Mouse (Mus musculus): ENCODE results near the gene Pfkfb4. TPM values are rescaled to one million over a fixed set of nuclear protein-coding genes. Genes with fewer than 3 reads are reported as not detected.

The Pfkfb4 gene
- polyA plus RNA-seq, 1 experiment = 4.4 TPM

DNA sequence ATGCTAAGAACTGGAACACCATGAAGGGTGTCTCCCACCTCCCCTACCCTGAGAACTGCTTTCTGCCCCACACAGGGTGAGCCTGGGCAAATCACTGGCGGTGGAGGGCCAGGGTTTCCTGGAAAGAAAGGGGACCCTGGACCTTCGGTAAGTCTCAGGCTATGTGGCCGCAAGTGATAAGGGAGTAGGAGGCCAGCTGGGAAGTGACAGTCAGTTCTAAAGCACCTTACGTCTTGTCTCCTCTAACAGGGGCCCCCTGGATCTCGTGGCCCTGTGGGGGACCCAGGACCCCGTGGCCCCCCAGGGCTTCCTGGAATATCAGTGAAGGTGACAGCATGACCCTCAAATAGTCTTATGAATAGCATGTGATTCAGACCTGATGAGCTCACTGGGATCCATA is 27.2 kb upstream of the Pfkfb4 start:
- Histone ChIP-seq H3K27me3 (ENCODE audit: control insufficient read depth, insufficient read depth, insufficient read length) (no peaks in the 10 kb centered on the region), H3ac (ENCODE audit: control insufficient read depth, insufficient read length) (no peak overlapping the region), H3K4me2 (ENCODE audit: low read depth) (no peak overlapping the region), H3K4me3 (no peak overlapping the region), H3K79me2 (ENCODE audit: control insufficient read depth, insufficient read depth) (no peaks in the 10 kb centered on the region), H3K36me3 (ENCODE audit: control insufficient read depth, insufficient read depth) (no peaks in the 10 kb centered on the region)
- TF ChIP-seq CEBPB (IDR thresholded peaks at IDR 0.05; ENCODE audit: insufficient read depth, poor library complexity, severe bottlenecking) (no peak), USF1 (IDR thresholded peaks at IDR 0.05; ENCODE audit: low read depth) (no peak), REST (IDR thresholded peaks at IDR 0.05; ENCODE audit: insufficient read depth, insufficient read length) (no peak), SRF (IDR thresholded peaks at IDR 0.05; ENCODE audit: control insufficient read depth, insufficient read length, low read depth) (no peak), E2F4 (IDR thresholded peaks at IDR 0.05; ENCODE audit: insufficient read depth) (no peak), TCF3 (IDR thresholded peaks at IDR 0.05; ENCODE audit: insufficient read length, low read depth) (no peak), POLR2AphosphoS2 (IDR thresholded peaks at IDR 0.05; ENCODE audit: insufficient read length, low read depth) (no peak), MYOD1 (IDR thresholded peaks at IDR 0.05; ENCODE audit: control insufficient read depth in 1 of 3, insufficient read length in 2 of 3, low read depth in 2 of 3) (no peak), MYOG (IDR thresholded peaks at IDR 0.05; ENCODE audit: control insufficient read depth in 1 of 3, insufficient read depth in 1 of 3, insufficient read length in 2 of 3, low read depth in 2 of 3) (no peak), TCF12 (IDR thresholded peaks at IDR 0.05; ENCODE audit: insufficient read depth, poor library complexity, severe bottlenecking) (no peak), POLR2A (IDR thresholded peaks at IDR 0.05; ENCODE audit: insufficient read length, low read depth) (no peak), MAX (IDR thresholded peaks at IDR 0.05; ENCODE audit: low read depth) (no peak)

- no peak for TF ChIP-seq E2F4 (IDR thresholded peaks at IDR 0.05; ENCODE audit: insufficient read depth)
- TF ChIP-seq CEBPB (IDR thresholded peaks at IDR 0.05; ENCODE audit: insufficient read depth, poor library complexity, severe bottlenecking) = no peak
- TF ChIP-seq REST (IDR thresholded peaks at IDR 0.05; ENCODE audit: insufficient read depth, insufficient read length) = no peak
- TF ChIP-seq MAX (IDR thresholded peaks at IDR 0.05; ENCODE audit: low read depth) = no peak
- no peak for TF ChIP-seq TCF12 (IDR thresholded peaks at IDR 0.05; ENCODE audit: insufficient read depth, poor library complexity, severe bottlenecking)
- Histone ChIP-seq H3K79me2 (ENCODE audit: control insufficient read depth, insufficient read depth) (no peaks in the 10 kb centered on the region), H3K36me3 (ENCODE audit: control insufficient read depth, insufficient read depth) (no peaks in the 10 kb centered on the region), H3K27me3 (ENCODE audit: control insufficient read depth, insufficient read depth, insufficient read length) (no peaks in the 10 kb centered on the region), H3K4me2 (ENCODE audit: low read depth) (no peak overlapping the region), H3ac (ENCODE audit: control insufficient read depth, insufficient read length) (no peak overlapping the region), H3K4me3 (no peak overlapping the region)
These were observed 21.0 kb upstream of the Pfkfb4 start for GRCm38 (mm10) chr9:108970623-108971022.

GRCm38 (mm10) chr9:108976483-108976882 is 15.1 kb upstream of the Pfkfb4 start:
- H3ac ChIP-seq (ENCODE audit: control insufficient read depth, insufficient read length) = no peak overlapping the region
- H3K4me2 ChIP-seq (ENCODE audit: low read depth) = no peak overlapping the region
- no peaks in the 10 kb centered on the region for H3K79me2 ChIP-seq (ENCODE audit: control insufficient read depth, insufficient read depth)
- no peaks in the 10 kb centered on the region for H3K36me3 ChIP-seq (ENCODE audit: control insufficient read depth, insufficient read depth)
- no peak overlapping the region for H3K4me3 ChIP-seq
- TF ChIP-seq MYOG (IDR thresholded peaks at IDR 0.05; ENCODE audit: control insufficient read depth in 1 of 3, insufficient read depth in 1 of 3, insufficient read length in 2 of 3, low read depth in 2 of 3) (no peak), TCF3 (IDR thresholded peaks at IDR 0.05; ENCODE audit: insufficient read length, low read depth) (no peak), E2F4 (IDR thresholded peaks at IDR 0.05; ENCODE audit: insufficient read depth) (no peak), MAX (IDR thresholded peaks at IDR 0.05; ENCODE audit: low read depth) (no peak), SRF (IDR thresholded peaks at IDR 0.05; ENCODE audit: control insufficient read depth, insufficient read length, low read depth) (no peak), CEBPB (IDR thresholded peaks at IDR 0.05; ENCODE audit: insufficient read depth, poor library complexity, severe bottlenecking) (no peak), USF1 (IDR thresholded peaks at IDR 0.05; ENCODE audit: low read depth) (no peak), POLR2A (IDR thresholded peaks at IDR 0.05; ENCODE audit: insufficient read length, low read depth) (no peak), TCF12 (IDR thresholded peaks at IDR 0.05; ENCODE audit: insufficient read depth, poor library complexity, severe bottlenecking) (no peak), POLR2AphosphoS2 (IDR thresholded peaks at IDR 0.05; ENCODE audit: insufficient read length, low read depth) (no peak), MYOD1 (IDR thresholded peaks at IDR 0.05; ENCODE audit: control insufficient read depth in 1 of 3, insufficient read length in 2 of 3, low read depth in 2 of 3) (no peak), REST (IDR thresholded peaks at IDR 0.05; ENCODE audit: insufficient read depth, insufficient read length) (no peak)
- no peaks in the 10 kb centered on the region for H3K27me3 ChIP-seq (ENCODE audit: control insufficient read depth, insufficient read depth, insufficient read length)

DNA sequence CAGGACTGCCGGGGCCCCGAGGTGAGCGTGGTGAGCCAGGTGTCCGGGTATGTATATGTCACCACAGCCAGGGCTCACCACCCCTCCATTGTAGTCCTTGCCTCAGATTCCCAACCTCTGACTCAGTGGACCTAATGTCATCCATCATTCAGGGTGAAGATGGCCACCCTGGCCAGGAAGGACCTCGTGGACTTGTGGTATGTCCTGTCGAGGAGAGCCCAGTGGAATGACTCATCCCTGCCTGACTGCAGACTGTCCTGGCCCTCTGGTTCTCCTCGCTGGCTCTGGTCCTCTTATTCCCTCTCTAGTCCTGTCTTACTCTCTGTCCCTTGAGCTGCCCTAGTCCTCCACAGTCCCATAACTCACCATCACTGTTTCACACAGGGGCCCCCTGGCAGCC is 13.6 kb upstream of the Pfkfb4 start:
- Histone ChIP-seq H3K36me3 (ENCODE audit: control insufficient read depth, insufficient read depth) (no peaks in the 10 kb centered on the region), H3K4me2 (ENCODE audit: low read depth) (peak overlapping the region; percentile 42), H3K27me3 (ENCODE audit: control insufficient read depth, insufficient read depth, insufficient read length) (no peaks in the 10 kb centered on the region), H3ac (ENCODE audit: control insufficient read depth, insufficient read length) (no peak overlapping the region), H3K4me3 (no peak overlapping the region), H3K79me2 (ENCODE audit: control insufficient read depth, insufficient read depth) (no peaks in the 10 kb centered on the region)
- no peak for TF ChIP-seq E2F4 (IDR thresholded peaks at IDR 0.05; ENCODE audit: insufficient read depth)
- no peak for TF ChIP-seq MYOD1 (IDR thresholded peaks at IDR 0.05; ENCODE audit: control insufficient read depth in 1 of 3, insufficient read length in 2 of 3, low read depth in 2 of 3)
- TF ChIP-seq TCF3 (IDR thresholded peaks at IDR 0.05; ENCODE audit: insufficient read length, low read depth) = no peak
- no peak for TF ChIP-seq TCF12 (IDR thresholded peaks at IDR 0.05; ENCODE audit: insufficient read depth, poor library complexity, severe bottlenecking)
- no peak for TF ChIP-seq REST (IDR thresholded peaks at IDR 0.05; ENCODE audit: insufficient read depth, insufficient read length)
- no peak for TF ChIP-seq MAX (IDR thresholded peaks at IDR 0.05; ENCODE audit: low read depth)
- no peak for TF ChIP-seq MYOG (IDR thresholded peaks at IDR 0.05; ENCODE audit: control insufficient read depth in 1 of 3, insufficient read depth in 1 of 3, insufficient read length in 2 of 3, low read depth in 2 of 3)
- no peak for TF ChIP-seq POLR2A (IDR thresholded peaks at IDR 0.05; ENCODE audit: insufficient read length, low read depth)
- no peak for TF ChIP-seq USF1 (IDR thresholded peaks at IDR 0.05; ENCODE audit: low read depth)
- TF ChIP-seq CEBPB (IDR thresholded peaks at IDR 0.05; ENCODE audit: insufficient read depth, poor library complexity, severe bottlenecking) = no peak
- no peak for TF ChIP-seq POLR2AphosphoS2 (IDR thresholded peaks at IDR 0.05; ENCODE audit: insufficient read length, low read depth)
- TF ChIP-seq SRF (IDR thresholded peaks at IDR 0.05; ENCODE audit: control insufficient read depth, insufficient read length, low read depth) = no peak

DNA sequence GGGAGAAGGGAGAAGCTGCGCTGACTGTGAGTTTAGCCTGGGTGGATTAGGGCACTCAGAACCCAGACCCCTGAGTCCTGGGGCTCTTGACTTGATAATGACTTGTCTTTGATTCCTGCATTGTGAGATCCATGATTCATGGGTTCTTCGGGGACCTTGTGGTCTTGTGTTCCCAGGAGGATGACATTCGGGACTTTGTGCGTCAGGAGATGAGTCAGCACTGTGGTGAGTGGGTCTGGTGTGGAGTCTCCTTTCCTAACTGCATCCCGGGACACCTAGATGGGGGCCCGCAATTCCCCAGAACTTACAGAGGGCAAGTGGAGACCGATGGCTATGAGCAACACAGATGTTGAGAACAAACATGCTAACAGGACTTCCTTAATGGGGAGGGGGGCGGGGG is 9.1 kb upstream of the Pfkfb4 start:
- no peak overlapping the region for H3ac ChIP-seq (ENCODE audit: control insufficient read depth, insufficient read length)
- no peaks in the 10 kb centered on the region for H3K36me3 ChIP-seq (ENCODE audit: control insufficient read depth, insufficient read depth)
- H3K27me3 ChIP-seq (ENCODE audit: control insufficient read depth, insufficient read depth, insufficient read length) = no peaks in the 10 kb centered on the region
- TF ChIP-seq MYOD1 (IDR thresholded peaks at IDR 0.05; ENCODE audit: control insufficient read depth in 1 of 3, insufficient read length in 2 of 3, low read depth in 2 of 3) (no peak), CEBPB (IDR thresholded peaks at IDR 0.05; ENCODE audit: insufficient read depth, poor library complexity, severe bottlenecking) (no peak), MYOG (IDR thresholded peaks at IDR 0.05; ENCODE audit: control insufficient read depth in 1 of 3, insufficient read depth in 1 of 3, insufficient read length in 2 of 3, low read depth in 2 of 3) (no peak), USF1 (IDR thresholded peaks at IDR 0.05; ENCODE audit: low read depth) (no peak), SRF (IDR thresholded peaks at IDR 0.05; ENCODE audit: control insufficient read depth, insufficient read length, low read depth) (no peak), TCF12 (IDR thresholded peaks at IDR 0.05; ENCODE audit: insufficient read depth, poor library complexity, severe bottlenecking) (no peak)
- peak overlapping the region; percentile 49 for H3K4me2 ChIP-seq (ENCODE audit: low read depth)
- H3K4me3 ChIP-seq = no peak overlapping the region
- no peaks in the 10 kb centered on the region for H3K79me2 ChIP-seq (ENCODE audit: control insufficient read depth, insufficient read depth)
